Mouse (Mus musculus) liver, postnatal 0 days (tissue): ENCODE measurements around the gene Adgrl1. TPM values are rescaled to one million over a fixed set of nuclear protein-coding genes. Genes with fewer than 3 reads are reported as not detected.

Experiments
- ATAC-seq: fragments of 200-750 bp; cut with Nextera tagmentation; 2 replicates; pipeline ENCODE4 v1.8.0; 2017; ENCODE audit warnings: mild to moderate bottlenecking, moderate library complexity
- DNase-seq: peaks from one replicate; pipeline ENCODE4 v3.0.0-alpha.2; 2016
- H3K27ac ChIP-seq: fragments of 300-500 bp; sonication (generic); 2 replicates; pipeline ENCODE4 v1.5.1; 2014; ENCODE audit warnings: antibody characterized with exemption, moderate library complexity, mild to moderate bottlenecking, low read depth
- H3K27me3 ChIP-seq: fragments of 300-500 bp; sonication (generic); 2 replicates; pipeline ENCODE4 v1.6.1; 2014; ENCODE audit warnings: low read length, control low read depth, mixed read lengths; ENCODE audit not compliant: insufficient read depth
- H3K36me3 ChIP-seq: fragments of 300-500 bp; sonication (generic); replicated peaks from 2 replicates; pipeline ENCODE4 v1.6.1; 2014; ENCODE audit warnings: mild to moderate bottlenecking, control low read depth, low read length, moderate library complexity, mixed read lengths; ENCODE audit not compliant: insufficient read depth
- H3K4me1 ChIP-seq: fragments of 300-500 bp; sonication (generic); 2 replicates; pipeline ENCODE4 v1.6.1; 2014; ENCODE audit warnings: antibody characterized with exemption, mild to moderate bottlenecking, control low read depth; ENCODE audit not compliant: insufficient read depth
- H3K4me2 ChIP-seq: fragments of 300-500 bp; sonication (generic); 2 replicates; pipeline ENCODE4 v1.6.1; 2014; ENCODE audit warnings: low read depth, mild to moderate bottlenecking, low read length, moderate library complexity, mixed read lengths
- H3K4me3 ChIP-seq: fragments of 300-500 bp; sonication (generic); 2 replicates; pipeline ENCODE4 v1.5.1; 2014; ENCODE audit warnings: low read depth, low read length
- H3K9ac ChIP-seq: fragments of 300-500 bp; sonication (generic); replicated peaks from 2 replicates; pipeline ENCODE4 v1.6.1; 2014; ENCODE audit warnings: mild to moderate bottlenecking, moderate library complexity
- H3K9me3 ChIP-seq: fragments of 300-500 bp; sonication (generic); 2 replicates; pipeline ENCODE4 v1.6.1; 2016; ENCODE audit warnings: mild to moderate bottlenecking, control low read depth, low read length, mixed read lengths
- CTCF ChIP-seq: sonication (generic); IDR thresholded peaks from 2 replicates; pipeline ENCODE4 v1.5.1; 2016; ENCODE audit warnings: antibody characterized with exemption, low read depth
- EP300 ChIP-seq: IDR thresholded peaks from 2 replicates; pipeline ENCODE4 v1.6.1; 2016; ENCODE audit warnings: antibody characterized with exemption, low read depth, mild to moderate bottlenecking
- WGBS: fragments of 180-500 bp; shearing (Covaris S2); extraction: QIAGEN DNeasy Blood & Tissue Kit; methylation state at CpG from one replicate; pipeline ENCODE4 v1.1.7; 2014; ENCODE audit not compliant: insufficient replicate concordance; 5-methylcytosine and 5-hydroxymethylcytosine counted together
- polyA plus RNA-seq: library from polyadenylated mRNA; unstranded; fragments of >200 nt; fragmentation: Nextera tagmentation; extraction: Ambion mirVana; gene quantifications from 2 replicates; pipeline ENCODE4 v1.2.1, GENCODE M21; 2015

Gene Adgrl1
- polyA plus RNA-seq, 1 experiment from 2014 or later, result 0.96 TPM

DNA sequence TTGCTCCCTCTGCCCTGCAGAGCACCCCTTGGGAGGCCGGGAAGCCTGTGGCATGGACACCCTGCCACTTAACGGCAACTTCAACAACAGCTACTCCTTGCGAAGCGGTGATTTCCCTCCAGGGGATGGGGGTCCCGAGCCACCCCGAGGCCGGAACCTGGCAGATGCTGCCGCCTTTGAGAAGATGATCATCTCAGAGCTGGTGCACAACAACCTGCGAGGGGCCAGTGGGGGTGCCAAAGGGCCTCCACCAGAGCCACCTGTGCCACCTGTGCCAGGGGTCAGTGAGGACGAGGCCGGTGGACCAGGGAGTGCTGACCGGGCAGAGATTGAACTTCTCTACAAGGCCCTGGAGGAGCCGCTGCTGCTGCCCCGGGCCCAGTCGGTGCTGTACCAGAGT is 38.4 kb downstream of the Adgrl1 start:
- WGBS, result 90% methylated on average over 15 of the region's 15 CpGs
- ATAC-seq (no peak), DNase-seq (no peak)
- Histone ChIP-seq H3K9me3 (no peaks in the 10 kb centered on the region), H3K4me2 (no peak overlapping the region), H3K4me1 (no peaks in the 10 kb centered on the region), H3K36me3 (peaks cover 8% of the 10 kb centered on the region; the same call in 1 of the 2 replicates), H3K9ac (no peak overlapping the region), H3K27ac (no peak overlapping the region), H3K27me3 (no peaks in the 10 kb centered on the region), H3K4me3 (no peak overlapping the region)
- TF ChIP-seq CTCF (no peak), EP300 (no peak)

DNA sequence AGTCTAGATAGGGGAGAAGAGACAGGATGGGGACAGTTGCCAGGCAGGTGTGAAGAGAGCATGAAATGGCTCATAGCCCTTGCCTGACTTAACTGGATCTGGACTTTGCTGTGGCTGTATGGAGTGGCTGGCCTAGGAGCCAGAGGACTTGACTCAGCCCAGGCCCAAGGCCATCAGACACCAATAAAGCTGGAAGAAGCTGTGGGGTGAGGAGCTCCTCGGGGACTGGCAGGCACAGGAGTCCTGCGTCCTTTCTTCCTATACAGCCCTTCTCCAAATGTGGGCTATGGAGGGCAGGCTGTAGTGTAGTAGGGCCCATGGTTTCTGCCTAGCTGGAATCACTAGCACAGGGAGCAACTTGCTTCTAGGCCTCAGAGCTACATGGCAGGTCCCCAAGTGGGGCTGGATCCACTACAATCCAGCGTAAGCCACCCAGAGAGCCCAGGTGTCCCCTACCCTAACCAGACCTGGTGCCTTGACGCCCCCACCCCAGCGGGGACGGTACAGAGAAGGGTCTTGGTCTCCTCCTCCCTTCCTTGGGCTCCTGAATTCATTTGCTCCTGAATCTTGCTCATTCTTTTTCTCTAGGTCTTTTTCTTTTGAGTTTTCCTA is 41.3 kb downstream of the Adgrl1 start:
- Histone ChIP-seq H3K9me3 (no peaks in the 10 kb centered on the region), H3K4me1 (no peaks in the 10 kb centered on the region), H3K9ac (no peak overlapping the region), H3K27me3 (no peaks in the 10 kb centered on the region), H3K36me3 (no peaks in the 10 kb centered on the region), H3K4me3 (no peak overlapping the region), H3K27ac (no peak overlapping the region), H3K4me2 (no peak overlapping the region)
- ATAC-seq (no peak), DNase-seq (peak; percentile 10)
- 75% methylated on average over 6 of the region's 6 CpGs for WGBS
- no peak for TF ChIP-seq EP300
- TF ChIP-seq CTCF, result no peak

DNA sequence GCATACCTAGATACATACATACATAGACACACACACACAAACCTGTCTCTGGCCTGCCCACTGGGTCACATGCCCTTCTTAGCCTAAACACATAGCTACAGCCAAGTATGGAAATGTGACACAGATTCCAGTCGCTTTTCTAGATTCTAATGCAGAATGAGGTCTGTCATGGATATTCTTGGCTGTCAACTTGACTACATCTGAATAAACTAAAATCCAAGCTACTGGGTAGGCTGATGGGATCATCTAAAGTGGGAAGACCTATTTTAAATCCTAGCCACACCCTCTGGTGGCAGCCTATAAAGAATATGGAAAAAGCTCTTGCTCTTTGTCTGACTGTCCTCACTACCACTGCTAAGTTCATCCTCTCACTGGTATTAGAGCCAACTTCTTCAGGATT is 42.5 kb downstream of the Adgrl1 start:
- no peaks in the 10 kb centered on the region for H3K27me3 ChIP-seq
- no peak overlapping the region for H3K4me3 ChIP-seq
- H3K4me2 ChIP-seq, result no peak overlapping the region
- TF ChIP-seq CTCF (no peak), EP300 (no peak)
- H3K9me3 ChIP-seq, result no peaks in the 10 kb centered on the region
- H3K27ac ChIP-seq, result no peak overlapping the region
- H3K9ac ChIP-seq, result no peak overlapping the region
- 74% methylated on average over 1 of the region's 1 CpGs for WGBS
- no peaks in the 10 kb centered on the region for H3K36me3 ChIP-seq
- no peaks in the 10 kb centered on the region for H3K4me1 ChIP-seq
- no peak for DNase-seq
- no peak for ATAC-seq

GRCm38 (mm10) chr8:83945540-83945939 is 45.6 kb downstream of the Adgrl1 start:
- no peak for ATAC-seq
- 39% methylated on average over 3 of the region's 3 CpGs for WGBS
- DNase-seq, result no peak
- TF ChIP-seq CTCF, result no peak
- no peak overlapping the region for H3K4me3 ChIP-seq
- no peak overlapping the region for H3K9ac ChIP-seq
- H3K9me3 ChIP-seq, result no peaks in the 10 kb centered on the region
- no peaks in the 10 kb centered on the region for H3K36me3 ChIP-seq
- H3K4me2 ChIP-seq, result no peak overlapping the region
- H3K4me1 ChIP-seq, result no peaks in the 10 kb centered on the region
- H3K27ac ChIP-seq, result no peak overlapping the region
- no peaks in the 10 kb centered on the region for H3K27me3 ChIP-seq

DNA sequence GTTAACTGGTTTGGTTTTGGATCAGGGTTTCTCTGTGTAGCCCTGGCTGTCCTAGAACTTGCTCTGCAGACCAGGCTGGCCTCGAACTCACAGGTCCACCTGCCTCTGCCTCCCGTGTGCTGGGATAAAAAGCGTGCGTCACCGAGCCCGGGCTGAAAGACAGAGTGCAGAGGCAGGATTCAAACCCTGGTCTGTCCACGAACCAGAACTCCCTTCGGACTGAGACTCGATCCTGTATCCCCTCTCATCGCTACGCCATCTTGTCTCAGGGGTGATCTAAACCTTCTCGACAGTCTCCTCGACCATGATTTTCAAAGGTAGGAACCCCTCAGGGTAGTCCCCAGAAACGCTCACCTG is 54.8 kb downstream of the Adgrl1 start:
- ATAC-seq, result peak; percentile 3
- no peak for TF ChIP-seq CTCF
- no peak for TF ChIP-seq EP300
- Histone ChIP-seq H3K9ac (peak overlapping the region; percentile 44), H3K27ac (peak overlapping the region; percentile 84), H3K36me3 (0 out of 2 replicates have a peak, but pooled peaks cover 5% of the 10 kb centered on the region), H3K4me1 (peaks cover 18% of the 10 kb centered on the region), H3K4me3 (peak overlapping the region; percentile 88), H3K4me2 (peak overlapping the region; percentile 98), H3K9me3 (no peaks in the 10 kb centered on the region), H3K27me3 (no peaks in the 10 kb centered on the region)
- WGBS, result under 1% methylated on average over 14 of the region's 14 CpGs
- no peak for DNase-seq

DNA sequence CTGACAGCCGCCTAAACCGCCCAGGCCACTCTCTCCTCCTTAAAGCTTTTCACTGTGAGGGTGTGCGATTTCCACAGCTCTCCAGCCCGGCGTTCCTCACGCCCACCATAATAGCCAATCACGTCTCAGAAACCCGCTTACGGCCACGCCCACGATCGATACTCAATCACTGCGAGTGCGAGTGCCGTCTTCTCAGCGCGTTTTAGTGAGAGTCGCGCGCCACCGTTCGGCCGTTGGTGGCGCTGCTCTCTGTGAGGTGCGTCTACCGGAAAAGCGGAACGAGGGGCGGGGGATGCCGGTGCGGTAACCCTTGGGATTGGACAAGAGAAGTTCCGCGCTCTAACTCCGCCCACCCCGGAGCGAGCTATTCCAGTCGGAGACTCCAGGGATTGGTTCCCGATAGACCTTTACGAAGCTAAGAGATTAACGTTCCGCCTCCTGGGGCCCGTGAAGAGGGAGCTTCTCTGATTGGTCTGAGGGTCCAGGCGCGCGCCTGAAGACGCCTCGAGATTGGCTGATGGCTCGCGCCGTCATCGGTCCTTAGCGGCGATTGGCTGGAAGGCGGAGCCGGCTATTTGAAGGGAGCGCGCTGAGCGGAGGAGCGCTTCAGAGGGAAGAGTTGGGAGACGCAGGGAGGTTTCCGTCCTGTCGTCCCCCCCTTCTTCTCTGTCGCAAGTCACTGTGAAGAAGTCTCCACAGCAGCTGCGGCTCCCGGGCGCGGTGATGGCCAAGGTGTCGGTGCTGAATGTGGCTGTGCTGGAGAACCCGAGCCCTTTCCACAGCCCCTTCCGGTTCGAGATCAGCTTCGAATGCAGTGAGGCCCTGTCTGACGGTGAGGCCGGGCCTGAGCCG is 55.4 kb downstream of the Adgrl1 start, which contains the start of the genes Gm10644 and Asf1b:
TSS of gene Gm10644 (minus strand) at position 100 of the 852 bp plus-strand sequence.
TSS of gene Asf1b (plus strand) at position 402 of the 852 bp plus-strand sequence.
- H3K27ac ChIP-seq, result peak within 1 kb of the TSS; percentile 84
- TF ChIP-seq EP300 (peak; percentile 59; the same call in 1 of the 2 replicates), CTCF (peak; percentile 96)
- 0 out of 2 replicates have a peak, but pooled peaks cover 5% of the 10 kb centered on the region for H3K36me3 ChIP-seq
- H3K4me3 ChIP-seq, result peak within 1 kb of the TSS; percentile 88
- under 1% methylated on average over 75 of the region's 75 CpGs for WGBS
- peak within 1 kb of the TSS; percentile 79 for H3K9ac ChIP-seq
- H3K4me1 ChIP-seq, result peaks cover 18% of the 10 kb centered on the region
- no peaks in the 10 kb centered on the region for H3K27me3 ChIP-seq
- H3K9me3 ChIP-seq, result no peaks in the 10 kb centered on the region
- ATAC-seq, result peak; percentile 97
- H3K4me2 ChIP-seq, result peak within 1 kb of the TSS; percentile 98
- peak; percentile 99 for DNase-seq
